Mouse (Mus musculus) embryonic facial prominence, embryonic 15.5 days (tissue): ENCODE data around the gene Kmt5a. TPM values are rescaled to one million over a fixed set of nuclear protein-coding genes. Genes with fewer than 3 reads are reported as not detected.
"Not testable (repeated sequence)": the region's sequence is repeated elsewhere in the genome, so short reads cannot be mapped to it uniquely, and the experiment has no call there.

ENCODE experiments used
- ATAC-seq: fragments of 200-750 bp; cut with Nextera tagmentation; 2 replicates; pipeline ENCODE4 v1.8.0; 2017; ENCODE audit warnings: low read depth, moderate TSS enrichment; ENCODE audit not compliant: insufficient number of reproducible peaks, low FRiP score, low TSS enrichment
- H3K27ac ChIP-seq: fragments of 300-500 bp; sonication (generic); replicated peaks from 2 replicates; pipeline ENCODE4 v1.5.1; 2015; ENCODE audit warnings: mild to moderate bottlenecking, inconsistent platforms
- H3K27me3 ChIP-seq: fragments of 300-500 bp; sonication (generic); 2 replicates; pipeline ENCODE4 v1.6.1; 2015; ENCODE audit warnings: inconsistent platforms
- H3K36me3 ChIP-seq: fragments of 300-500 bp; sonication (generic); 2 replicates; pipeline ENCODE4 v1.6.1; 2015; ENCODE audit warnings: mild to moderate bottlenecking, inconsistent platforms
- H3K4me1 ChIP-seq: fragments of 300-500 bp; sonication (generic); 2 replicates; pipeline ENCODE4 v1.6.1; 2015; ENCODE audit warnings: inconsistent platforms
- H3K4me2 ChIP-seq: fragments of 300-500 bp; sonication (generic); replicated peaks from 2 replicates; pipeline ENCODE4 v1.6.1; 2015; ENCODE audit warnings: mild to moderate bottlenecking, inconsistent platforms
- H3K4me3 ChIP-seq: fragments of 300-500 bp; sonication (generic); replicated peaks from 2 replicates; pipeline ENCODE4 v1.5.1; 2015; ENCODE audit warnings: mild to moderate bottlenecking, inconsistent platforms
- H3K9ac ChIP-seq: fragments of 300-500 bp; sonication (generic); 2 replicates; pipeline ENCODE4 v1.6.1; 2015; ENCODE audit warnings: inconsistent platforms
- H3K9me3 ChIP-seq: fragments of 300-500 bp; sonication (generic); replicated peaks from 2 replicates; pipeline ENCODE4 v1.6.1; 2016; ENCODE audit warnings: inconsistent platforms
- WGBS: fragments of 180-500 bp; shearing (Covaris S2); methylation state at CpG from one replicate; pipeline ENCODE4 v1.1.7; 2015; 5-methylcytosine and 5-hydroxymethylcytosine counted together
- polyA plus RNA-seq: library from polyadenylated mRNA; unstranded; fragments of >200 nt; fragmentation: Nextera tagmentation; extraction: Ambion mirVana; gene quantifications from 2 replicates; pipeline ENCODE4 v1.2.1, GENCODE M21; 2015

Kmt5a gene
- polyA plus RNA-seq, 1 experiment from 2014 or later: 71.2 TPM

DNA sequence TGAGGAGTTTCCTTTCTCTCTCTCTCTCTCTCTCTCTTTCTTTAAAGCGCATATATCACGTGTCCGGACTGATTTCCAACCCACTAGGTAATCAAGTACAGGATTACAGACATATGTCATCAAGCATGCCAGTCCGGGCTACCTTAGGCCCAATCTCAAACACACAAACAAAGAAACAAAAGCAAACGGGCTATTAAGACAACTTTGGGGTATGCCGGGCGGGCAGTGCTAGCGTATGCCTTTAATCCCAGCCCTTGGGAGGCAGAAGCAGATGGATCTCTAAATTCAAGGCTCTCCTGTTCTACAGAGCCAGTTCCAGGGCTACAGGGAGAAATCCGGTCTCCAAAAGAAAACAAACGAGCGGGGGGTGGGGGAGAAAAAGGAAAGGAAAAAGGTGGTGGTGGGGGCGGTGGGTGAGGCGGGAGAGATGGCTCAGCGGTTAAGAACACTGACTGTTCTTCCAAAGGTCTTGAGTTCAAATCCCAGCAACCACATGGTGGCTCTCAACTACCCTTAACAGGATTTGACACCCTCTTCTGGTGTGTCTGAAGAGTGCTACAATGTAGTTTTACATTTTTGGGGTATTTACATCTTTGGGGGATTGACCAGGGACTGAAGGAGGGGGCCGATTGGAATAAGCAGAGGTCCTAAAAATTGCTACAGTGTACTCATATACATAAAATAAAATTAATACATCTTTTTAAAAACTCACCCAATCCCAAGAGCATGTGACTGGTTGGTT, 44.1 kb downstream of the Kmt5a start:
- Histone ChIP-seq H3K27me3 (no peaks in the 10 kb centered on the region), H3K36me3 (peaks cover 3% of the 10 kb centered on the region; the same call in 1 of the 2 replicates), H3K4me3 (peak overlapping the region; percentile 63), H3K4me1 (peaks cover 11% of the 10 kb centered on the region), H3K27ac (peak overlapping the region; percentile 99), H3K4me2 (peak overlapping the region; percentile 62), H3K9ac (peak overlapping the region; percentile 74), H3K9me3 (no peaks in the 10 kb centered on the region)
- 7% methylated on average over 15 of the region's 15 CpGs for WGBS
- peak; percentile 41; the same call in 1 of the 2 replicates for ATAC-seq

DNA sequence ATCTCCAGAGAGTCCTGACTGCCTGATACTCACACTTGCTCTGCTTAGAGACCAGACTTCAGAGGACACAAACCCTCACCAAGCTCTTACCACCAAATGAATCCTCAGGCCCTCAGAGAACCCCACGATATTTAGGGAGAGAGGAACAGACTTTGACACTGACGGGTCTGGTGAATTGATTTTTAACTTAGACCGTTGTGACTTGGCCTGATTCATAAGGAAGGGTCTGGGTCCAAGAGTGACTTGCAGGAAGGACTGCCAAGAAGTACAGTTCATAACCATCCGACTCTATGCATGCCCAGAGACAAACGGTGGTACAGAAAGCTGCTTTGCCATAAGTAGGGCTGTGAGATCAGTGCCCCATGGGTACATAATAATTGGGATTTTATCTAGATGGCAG, 45.9 kb downstream of the Kmt5a start:
- Histone ChIP-seq H3K9ac (no peak overlapping the region), H3K4me1 (peaks cover 9% of the 10 kb centered on the region; the same call in 1 of the 2 replicates), H3K4me2 (no peak overlapping the region), H3K27ac (no peak overlapping the region), H3K4me3 (no peak overlapping the region), H3K36me3 (peaks cover 9% of the 10 kb centered on the region), H3K9me3 (no peaks in the 10 kb centered on the region), H3K27me3 (no peaks in the 10 kb centered on the region)
- WGBS: 90% methylated on average over 5 of the region's 5 CpGs
- ATAC-seq: no peak

DNA sequence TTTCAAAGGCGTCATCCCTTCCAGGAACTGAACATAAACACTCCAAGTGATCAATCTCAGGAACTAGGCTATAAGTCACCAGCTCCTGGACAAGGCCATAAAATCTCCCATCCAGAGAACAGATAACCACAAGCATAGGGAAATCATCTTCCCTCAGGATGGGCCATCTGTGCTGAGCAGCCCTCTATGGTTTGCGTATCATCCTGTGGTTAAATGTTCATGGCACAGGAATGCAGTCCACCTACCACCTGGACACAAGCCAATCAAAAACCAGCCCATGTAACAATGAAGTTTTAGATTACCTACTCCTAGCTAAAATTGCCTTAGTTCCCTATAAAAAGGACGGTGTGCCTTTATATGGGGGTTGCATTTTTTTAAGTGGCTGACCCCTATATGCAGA, 49.2 kb downstream of the Kmt5a start:
- WGBS: 79% methylated on average over 3 of the region's 3 CpGs
- H3K4me3 ChIP-seq: no peak overlapping the region
- H3K36me3 ChIP-seq: peaks cover 38% of the 10 kb centered on the region
- no peak overlapping the region for H3K27ac ChIP-seq
- H3K27me3 ChIP-seq: no peaks in the 10 kb centered on the region
- H3K9me3 ChIP-seq: no peaks in the 10 kb centered on the region
- H3K4me2 ChIP-seq: no peak overlapping the region
- no peak for ATAC-seq
- H3K4me1 ChIP-seq: peaks cover 8% of the 10 kb centered on the region; the same call in 1 of the 2 replicates
- H3K9ac ChIP-seq: no peak overlapping the region

DNA sequence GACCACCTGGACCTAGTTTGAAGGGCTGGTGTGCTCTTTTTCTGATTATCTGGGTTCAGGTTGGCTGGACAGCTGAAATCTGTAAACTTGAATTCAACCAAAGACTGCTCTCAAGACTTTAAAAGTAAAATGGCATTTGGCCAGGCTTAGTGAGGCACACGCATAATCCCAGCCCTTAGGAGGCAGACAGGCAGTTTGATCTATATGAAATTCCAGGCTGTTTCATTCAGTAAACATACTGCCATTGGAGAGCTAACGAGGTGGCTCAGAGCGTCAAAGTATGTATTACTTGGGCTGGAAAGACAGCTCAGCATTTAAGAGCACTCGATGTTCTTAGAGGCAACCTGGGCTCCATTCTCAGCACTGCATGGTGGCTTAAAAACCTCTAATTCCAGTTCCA, 52.0 kb downstream of the Kmt5a start:
- Histone ChIP-seq H3K4me3 (no peak overlapping the region), H3K4me1 (no peaks in the 10 kb centered on the region), H3K9ac (no peak overlapping the region), H3K27ac (no peak overlapping the region), H3K27me3 (no peaks in the 10 kb centered on the region), H3K4me2 (no peak overlapping the region), H3K9me3 (no peaks in the 10 kb centered on the region), H3K36me3 (peaks cover 63% of the 10 kb centered on the region)
- no peak for ATAC-seq
- 72% methylated on average over 4 of the region's 4 CpGs for WGBS

DNA sequence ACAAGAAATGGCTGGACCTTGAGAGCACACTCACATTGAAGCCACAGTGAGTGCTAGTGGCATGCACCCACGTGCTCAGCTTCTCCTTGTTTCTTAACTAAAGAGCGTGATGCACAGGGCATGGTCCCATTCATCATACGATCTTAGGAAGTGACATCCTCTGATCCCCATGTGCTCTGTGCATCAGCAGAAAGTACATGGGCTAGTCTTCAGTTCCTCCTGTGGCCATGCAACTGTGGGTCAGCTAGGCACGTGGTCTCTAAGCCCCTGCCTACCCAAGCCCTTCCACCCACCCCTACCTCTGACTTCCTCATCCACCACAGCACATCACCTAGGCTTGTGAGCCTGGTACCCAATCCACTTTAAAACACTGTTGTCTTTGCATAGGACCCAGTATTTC, 52.9 kb downstream of the Kmt5a start:
- H3K27ac ChIP-seq: no peak overlapping the region
- no peak overlapping the region for H3K4me3 ChIP-seq
- H3K9me3 ChIP-seq: no peaks in the 10 kb centered on the region
- H3K9ac ChIP-seq: no peak overlapping the region
- no peaks in the 10 kb centered on the region for H3K27me3 ChIP-seq
- H3K4me1 ChIP-seq: no peaks in the 10 kb centered on the region
- H3K4me2 ChIP-seq: no peak overlapping the region
- 86% methylated on average over 4 of the region's 4 CpGs for WGBS
- ATAC-seq: no peak
- peaks cover 66% of the 10 kb centered on the region for H3K36me3 ChIP-seq

DNA sequence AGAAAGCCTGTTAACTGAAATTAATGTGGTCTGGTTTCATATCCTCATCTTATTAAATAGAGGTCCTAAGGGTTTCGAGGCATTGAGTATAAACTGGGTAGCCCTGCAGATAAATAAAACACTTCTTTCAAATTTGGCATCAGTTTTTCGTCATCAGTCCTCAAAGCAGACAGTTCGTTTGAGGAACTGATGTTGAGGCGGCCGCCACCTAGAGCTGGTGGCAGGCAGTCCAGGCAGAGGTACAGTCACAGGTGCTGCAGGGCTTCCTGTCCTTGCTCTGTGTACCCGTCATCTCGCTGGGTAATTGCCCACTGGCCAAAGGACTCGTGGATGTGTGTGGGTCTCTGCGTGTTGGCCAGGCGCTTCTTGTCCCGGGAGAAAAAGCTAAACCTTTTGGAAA, 53.7 kb downstream of the Kmt5a start:
- H3K9me3 ChIP-seq: no peaks in the 10 kb centered on the region
- H3K4me1 ChIP-seq: no peaks in the 10 kb centered on the region
- no peak for ATAC-seq
- 85% methylated on average over 11 of the region's 11 CpGs for WGBS
- H3K9ac ChIP-seq: no peak overlapping the region
- no peak overlapping the region for H3K27ac ChIP-seq
- no peaks in the 10 kb centered on the region for H3K27me3 ChIP-seq
- H3K4me2 ChIP-seq: no peak overlapping the region
- H3K36me3 ChIP-seq: peaks cover 71% of the 10 kb centered on the region
- no peak overlapping the region for H3K4me3 ChIP-seq

DNA sequence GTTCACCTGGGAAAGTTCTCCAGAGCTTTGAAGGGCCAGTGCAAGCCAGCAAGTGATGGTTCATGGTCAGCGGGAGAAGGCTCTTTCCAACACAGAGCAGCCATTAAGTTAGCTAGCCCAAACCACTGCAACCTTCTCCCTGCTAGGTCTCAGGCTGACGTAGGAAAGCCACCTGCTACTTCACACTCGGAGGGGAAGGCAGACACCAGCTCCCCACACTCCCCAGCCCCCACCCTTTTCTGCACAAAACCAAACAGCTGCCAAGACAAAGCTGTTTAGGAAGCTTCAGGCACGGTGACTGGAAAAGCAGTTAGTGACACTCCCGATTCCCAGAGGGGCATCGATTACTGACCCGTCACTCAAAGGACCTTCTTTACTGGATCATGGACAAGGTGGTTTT, 55.8 kb downstream of the Kmt5a start:
- H3K4me3 ChIP-seq: no peak overlapping the region
- no peaks in the 10 kb centered on the region for H3K9me3 ChIP-seq
- H3K9ac ChIP-seq: no peak overlapping the region
- no peak overlapping the region for H3K27ac ChIP-seq
- ATAC-seq: no peak
- H3K4me1 ChIP-seq: no peaks in the 10 kb centered on the region
- no peak overlapping the region for H3K4me2 ChIP-seq
- peaks cover 75% of the 10 kb centered on the region for H3K36me3 ChIP-seq
- WGBS: 63% methylated on average over 7 of the region's 7 CpGs
- no peaks in the 10 kb centered on the region for H3K27me3 ChIP-seq

DNA sequence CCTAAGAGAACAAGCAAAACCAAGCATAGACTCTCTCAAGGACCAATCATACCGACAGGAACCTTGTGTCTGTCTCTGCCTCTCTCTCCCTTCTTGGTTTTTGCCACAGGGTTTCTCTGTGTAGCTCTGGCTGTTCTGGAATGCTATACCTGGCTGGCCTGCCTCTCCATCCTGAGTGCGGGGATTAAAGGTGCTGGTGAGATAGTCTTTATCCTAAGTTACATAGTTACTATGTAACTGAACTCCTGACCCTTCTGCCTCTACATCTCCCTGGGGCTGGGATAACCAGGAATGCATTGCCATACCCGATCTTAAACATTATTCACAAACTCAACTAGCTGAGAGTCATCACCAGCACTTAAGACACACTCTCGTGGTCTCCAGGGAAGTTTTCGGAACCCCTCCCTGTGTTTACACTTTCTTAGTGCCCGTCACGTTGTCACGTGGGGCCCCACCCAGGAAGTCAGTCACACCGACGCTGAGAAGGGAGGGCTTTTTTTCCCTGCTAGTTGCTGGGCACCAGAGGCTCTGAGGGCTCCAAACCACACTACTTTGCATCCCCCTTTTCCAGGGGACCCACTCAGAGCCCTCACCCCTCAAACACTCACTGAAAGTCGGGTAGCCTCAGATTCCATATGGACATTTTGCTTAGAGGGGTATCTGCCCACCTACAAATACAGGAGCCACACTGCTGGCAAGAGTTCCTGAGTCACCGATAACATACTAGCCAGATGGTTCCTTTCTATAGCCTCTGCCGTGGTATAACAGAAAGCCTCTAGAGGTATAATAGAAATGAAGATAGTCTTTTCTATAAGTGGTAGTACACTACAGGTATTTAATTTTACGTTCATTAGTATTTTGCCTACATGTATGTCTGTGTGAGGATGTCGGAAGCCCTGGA, 57.1 kb downstream of the Kmt5a start:
- Histone ChIP-seq H3K9ac (no peak overlapping the region), H3K9me3 (no peaks in the 10 kb centered on the region), H3K4me1 (no peaks in the 10 kb centered on the region), H3K4me3 (no peak overlapping the region), H3K27ac (no peak overlapping the region), H3K36me3 (peaks cover 79% of the 10 kb centered on the region), H3K4me2 (no peak overlapping the region), H3K27me3 (no peaks in the 10 kb centered on the region)
- ATAC-seq: no peak
- 63% methylated on average over 15 of the region's 15 CpGs for WGBS

DNA sequence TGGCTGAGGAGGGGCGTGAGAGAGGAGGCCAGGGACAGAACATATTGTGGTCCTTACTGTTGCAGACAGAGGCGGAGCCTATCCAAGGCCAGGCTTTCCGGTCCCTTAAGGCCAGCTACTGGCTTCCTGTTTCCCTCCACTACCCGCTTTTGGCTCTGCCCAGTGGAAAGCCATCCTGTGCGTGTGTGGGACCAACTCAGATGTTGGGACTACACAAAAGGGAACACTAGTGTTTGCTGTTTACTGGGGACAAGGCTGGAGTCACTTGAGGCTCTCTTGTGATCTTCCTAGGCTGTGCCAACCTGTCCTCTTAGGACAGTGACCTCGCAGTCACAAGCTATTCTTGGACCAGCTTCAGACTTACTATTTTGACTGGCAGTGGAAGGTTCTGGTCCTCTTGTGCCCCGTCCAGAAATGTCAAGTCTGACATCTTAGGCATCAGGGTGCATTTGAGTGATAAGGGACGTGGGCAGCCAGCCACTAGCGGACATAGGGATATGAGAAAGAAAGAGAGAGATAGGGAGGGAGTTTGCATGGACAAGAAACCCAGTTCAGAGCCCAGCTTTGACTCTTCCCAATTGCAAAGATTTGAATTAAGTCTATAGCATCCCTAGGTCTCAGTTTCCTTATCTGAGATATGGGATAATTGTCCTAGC, 58.6 kb downstream of the Kmt5a start:
- H3K4me2 ChIP-seq: no peak overlapping the region
- H3K27me3 ChIP-seq: no peaks in the 10 kb centered on the region
- H3K9ac ChIP-seq: no peak overlapping the region
- no peaks in the 10 kb centered on the region for H3K4me1 ChIP-seq
- no peak overlapping the region for H3K4me3 ChIP-seq
- peaks cover 78% of the 10 kb centered on the region for H3K36me3 ChIP-seq
- H3K9me3 ChIP-seq: no peaks in the 10 kb centered on the region
- H3K27ac ChIP-seq: 0 out of 2 replicates have a peak overlapping the region, but pooled peaks have one; percentile 24
- WGBS: 68% methylated on average over 9 of the region's 9 CpGs
- ATAC-seq: no peak

DNA sequence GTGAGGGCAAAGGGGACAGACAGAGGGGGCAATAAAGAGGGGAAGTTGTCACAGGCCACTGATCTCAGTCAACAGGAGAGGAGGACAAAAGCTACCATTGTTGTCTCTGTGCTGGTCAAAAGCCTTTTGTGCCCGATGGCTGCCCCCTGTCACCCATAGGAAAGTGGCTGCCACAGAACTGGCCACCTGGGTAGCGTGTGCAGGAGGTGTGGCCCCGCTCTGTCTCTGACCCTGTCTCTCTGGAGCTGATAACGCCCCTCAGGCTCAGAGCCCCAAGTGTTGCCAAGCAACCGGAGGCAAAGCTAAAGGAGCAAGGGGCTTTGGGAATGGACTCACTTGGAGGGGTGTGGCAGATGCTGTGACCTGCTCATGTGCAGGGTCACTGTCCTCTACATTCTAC, 59.3 kb downstream of the Kmt5a start:
- 40% methylated on average over 5 of the region's 5 CpGs for WGBS
- Histone ChIP-seq H3K9ac (no peak overlapping the region), H3K4me1 (no peaks in the 10 kb centered on the region), H3K4me2 (no peak overlapping the region), H3K4me3 (no peak overlapping the region), H3K27me3 (no peaks in the 10 kb centered on the region), H3K9me3 (no peaks in the 10 kb centered on the region), H3K36me3 (peaks cover 78% of the 10 kb centered on the region), H3K27ac (no peak overlapping the region)
- ATAC-seq: no peak

DNA sequence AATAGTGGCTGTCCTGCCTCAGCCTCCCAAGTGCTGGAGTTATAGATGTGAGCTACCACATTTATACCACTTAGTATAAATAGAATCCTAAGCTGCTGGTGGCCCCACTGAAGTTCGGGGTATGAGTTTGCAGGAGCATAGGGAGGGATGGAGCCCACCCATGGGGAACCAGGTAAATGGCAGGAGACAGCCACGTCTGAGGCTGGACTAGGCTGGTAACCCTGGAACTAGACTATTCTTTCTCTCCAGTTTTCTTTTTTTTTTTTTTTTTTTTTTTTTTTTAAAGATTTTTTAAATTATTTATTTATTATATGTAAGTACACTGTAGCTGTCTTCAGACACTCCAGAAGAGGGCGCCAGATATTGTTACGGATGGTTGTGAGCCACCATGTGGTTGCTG, 60.3 kb downstream of the Kmt5a start:
- not testable (repeated sequence) for ATAC-seq, H3K4me3 ChIP-seq, H3K4me2 ChIP-seq, H3K27ac ChIP-seq, H3K9ac ChIP-seq, H3K4me1 ChIP-seq, H3K27me3 ChIP-seq, H3K9me3 ChIP-seq
- 72% methylated on average over 3 of the region's 4 CpGs for WGBS
- peaks cover 72% of the 10 kb centered on the region for H3K36me3 ChIP-seq
